Comparison of ENCODE assay signal across 8 mouse cellular contexts in the genomic region with DNA sequence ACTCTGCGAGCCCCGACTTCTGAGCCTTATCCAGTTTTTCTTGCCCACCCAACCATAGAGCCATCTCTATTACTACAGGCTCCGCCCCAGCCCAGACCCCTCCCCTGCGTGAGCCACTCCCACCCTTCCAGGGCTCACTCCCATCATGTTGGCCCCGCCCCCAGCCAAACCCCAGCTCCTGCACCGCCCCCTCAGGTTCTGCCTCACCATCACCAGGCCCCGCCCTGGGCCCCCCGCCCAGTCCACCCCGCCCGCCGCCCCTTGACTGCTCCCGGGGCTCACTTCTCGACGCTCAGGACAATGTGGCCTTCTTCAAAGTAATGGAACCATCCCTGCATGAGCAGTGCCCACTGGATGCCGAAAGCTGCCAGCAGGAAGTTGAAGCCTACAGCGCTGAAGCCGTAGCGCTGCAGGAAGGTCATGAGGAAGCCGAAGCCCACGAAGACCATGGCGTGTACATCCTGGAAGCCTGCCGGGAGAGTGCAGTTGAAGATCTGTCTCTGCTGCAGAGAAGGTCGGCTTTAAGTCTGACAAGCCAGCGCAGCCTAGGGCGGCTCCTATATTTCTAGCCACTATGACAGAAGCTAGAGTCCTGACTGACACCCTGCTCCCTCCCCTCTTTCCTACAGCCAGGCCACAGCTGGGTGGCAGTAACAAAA. TPM values are rescaled to one million over a fixed set of nuclear protein-coding genes. Genes with fewer than 3 reads are reported as not detected.
DNase-seq lines count a peak whose midpoint lies in the region; ATAC-seq lines count a peak whose summit lies in the region.

No protein-coding gene starts in this region.

- H3K4me1 ChIP-seq in forebrain, embryonic 10.5 days = peaks cover 39% of the 10 kb centered on the region
- H3K4me1 ChIP-seq in limb, embryonic 12.5 days (replicated peaks) = 0 out of 2 replicates have a peak, but pooled peaks cover 6% of the 10 kb centered on the region

- peaks cover 96% of the 10 kb centered on the region for H3K27me3 ChIP-seq in forebrain, embryonic 10.5 days (ENCODE audit: poor library complexity, severe bottlenecking)
- H3K27me3 ChIP-seq in limb, embryonic 12.5 days = peaks cover 95% of the 10 kb centered on the region

- H3K4me2 ChIP-seq in limb, embryonic 12.5 days = peak overlapping the region; percentile 65

- peak; percentile 46 for DNase-seq in adrenal gland, postnatal 14 days
- no peak for DNase-seq in adrenal gland, adult 18-20 months (ENCODE audit: low spot score in 2 of 2)
- DNase-seq in CD4-positive helper T cell, adult 2 months (ENCODE audit: low read depth, low spot score) = peak; percentile 14
- peak; percentile 83 for DNase-seq in forebrain, embryonic 10.5 days (ENCODE audit: extremely low spot score, low spot score)
- DNase-seq in neural tube, embryonic 10.5 days (ENCODE audit: extremely low spot score, low spot score) = peak; percentile 72
- DNase-seq in B cell, adult 2 months = no peak

- peak overlapping the region; percentile 73 for H3K27ac ChIP-seq in forebrain, embryonic 10.5 days
- H3K27ac ChIP-seq in limb, embryonic 12.5 days = no peak overlapping the region

- H3K4me3 ChIP-seq in forebrain, embryonic 10.5 days = peak overlapping the region; percentile 53
- peak overlapping the region; percentile 35 for H3K4me3 ChIP-seq in limb, embryonic 12.5 days (replicated peaks)

- WGBS in forebrain, embryonic 10.5 days = 2% methylated on average over 25 of the region's 25 CpGs
- 3% methylated on average over 24 of the region's 25 CpGs for WGBS in limb, embryonic 12.5 days

- ATAC-seq in limb, embryonic 12.5 days (ENCODE audit: insufficient number of reproducible peaks, insufficient read depth, low FRiP score, low TSS enrichment, low read depth) = peak; percentile 54
- ATAC-seq in erythroblast, adult 5-6 weeks (replicated peaks; ENCODE audit: low FRiP score, poor library complexity, severe bottlenecking) = no peak

- no peaks in the 10 kb centered on the region for H3K36me3 ChIP-seq in forebrain, embryonic 10.5 days (replicated peaks)
- H3K36me3 ChIP-seq in limb, embryonic 12.5 days = no peaks in the 10 kb centered on the region

- H3K9ac ChIP-seq in limb, embryonic 12.5 days (replicated peaks) = no peak overlapping the region

- no peaks in the 10 kb centered on the region for H3K9me3 ChIP-seq in forebrain, embryonic 10.5 days
- no peaks in the 10 kb centered on the region for H3K9me3 ChIP-seq in limb, embryonic 12.5 days

RNA-seq across cellular contexts. Expression of gene Rhcg, which starts 10.1 kb away (rescaled TPM):
- 1.9 and 2.4 TPM in 2 replicates for total RNA-seq in adrenal gland, postnatal 14 days (2021)
- 10 to 100 TPM; 13.8 to 22.0 TPM for total RNA-seq in adrenal gland, adult 18-20 months (2021)
- polyA plus RNA-seq in forebrain, embryonic 10.5 days (2016; fragmentation: Nextera tagmentation; extraction: Ambion mirVana) = 2.4 and 3.3 TPM in 2 replicates
- 0.15 TPM in 1 of 2 replicates, not detected in the other for polyA plus RNA-seq in limb, embryonic 12.5 days (2016; fragmentation: Nextera tagmentation; extraction: Ambion mirVana)
- 0.42 TPM in 1 of 2 replicates, not detected in the other for total RNA-seq in erythroblast, adult 5-6 weeks (2015; ENCODE audit: low replicate concordance)
- total RNA-seq in erythroblast, adult 5-6 weeks (2017; ENCODE audit: low replicate concordance) = 0.26 TPM in 1 of 2 replicates, not detected in the other

RNA-seq across cellular contexts. Expression of gene Ticrr, which starts 52.6 kb away (rescaled TPM):
- total RNA-seq in adrenal gland, postnatal 14 days (2021) = 2.0 and 2.3 TPM in 2 replicates
- under 1 TPM; 0.07 to 0.13 TPM for total RNA-seq in adrenal gland, adult 18-20 months (2021)
- 18.0 and 18.2 TPM in 2 replicates for polyA plus RNA-seq in forebrain, embryonic 10.5 days (2016; fragmentation: Nextera tagmentation; extraction: Ambion mirVana)
- 14.2 and 16.6 TPM in 2 replicates for polyA plus RNA-seq in limb, embryonic 12.5 days (2016; fragmentation: Nextera tagmentation; extraction: Ambion mirVana)
- 11.9 and 15.3 TPM in 2 replicates for total RNA-seq in erythroblast, adult 5-6 weeks (2015; ENCODE audit: low replicate concordance)
- total RNA-seq in erythroblast, adult 5-6 weeks (2017; ENCODE audit: low replicate concordance) = 9.0 and 12.8 TPM in 2 replicates

Comparison
In these comparisons a context has a peak if more than half of its experiments do, and no peak if none do; other contexts are left out.
1. DNase-seq: peak in adrenal gland, postnatal 14 days (single experiment), CD4-positive helper T cell, adult 2 months (single experiment), forebrain, embryonic 10.5 days (single experiment) and neural tube, embryonic 10.5 days (single experiment); none in adrenal gland, adult 18-20 months (0 of 2) and B cell, adult 2 months (0 of 2).